Mouse (Mus musculus) spleen, adult 2 months (tissue): ENCODE results near the gene Cnot10. TPM values are rescaled to one million over a fixed set of nuclear protein-coding genes. Genes with fewer than 3 reads are reported as not detected.

Experiments
- DNase-seq, 2 experiments: peaks; one replicate each; pipeline versions ENCODE4 v3.0.0 to v3.0.0-alpha.2; 2012 to 2021; ENCODE audit warnings: low spot score in 2 of 2, low read depth in 1 of 2
- H3K27ac ChIP-seq: fragments of 200-500 bp; 2 replicates; pipeline ENCODE4 v1.5.1; 2012; ENCODE audit warnings: low read length, inconsistent platforms; ENCODE audit not compliant: insufficient read depth
- H3K27me3 ChIP-seq: fragments of 200-500 bp; 2 replicates; pipeline ENCODE4 v1.6.1; 2012; ENCODE audit warnings: mild to moderate bottlenecking, moderate library complexity, low read length, inconsistent platforms; ENCODE audit not compliant: control insufficient read depth, insufficient read depth
- H3K36me3 ChIP-seq: fragments of 200-500 bp; 2 replicates; pipeline ENCODE4 v1.6.1; 2012; ENCODE audit warnings: mild to moderate bottlenecking, low read length, inconsistent platforms; ENCODE audit not compliant: control insufficient read depth, insufficient read depth
- H3K4me1 ChIP-seq: fragments of 200-500 bp; 2 replicates; pipeline ENCODE4 v1.6.1; 2011; ENCODE audit warnings: inconsistent platforms; ENCODE audit not compliant: control insufficient read depth, insufficient read depth, insufficient read length
- H3K4me3 ChIP-seq: fragments of 200-500 bp; 2 replicates; pipeline ENCODE4 v1.5.1; 2011; ENCODE audit warnings: mild to moderate bottlenecking, inconsistent platforms; ENCODE audit not compliant: insufficient read depth, insufficient read length; ENCODE audit errors: extremely low read depth
- CTCF ChIP-seq: fragments of 200-500 bp; IDR thresholded peaks from 2 replicates; pipeline ENCODE4 v1.5.1; 2011; ENCODE audit warnings: mild to moderate bottlenecking, inconsistent platforms; ENCODE audit not compliant: insufficient read depth, insufficient read length, insufficient replicate concordance; ENCODE audit errors: extremely low read depth
- POLR2A ChIP-seq: fragments of 200-500 bp; IDR thresholded peaks from 2 replicates; pipeline ENCODE4 v1.6.1; 2011; ENCODE audit warnings: low read depth, low read length, inconsistent platforms
- WGBS: fragments of 180-500 bp; shearing (Covaris S2); methylation state at CpG from one replicate; pipeline ENCODE4 v1.1.7; 2018; 5-methylcytosine and 5-hydroxymethylcytosine counted together
- polyA plus RNA-seq: library from polyadenylated mRNA; depleted of rRNA; stranded (reverse); fragments of >200 nt; gene quantifications from 2 replicates; pipeline ENCODE4 v1.2.3, GENCODE M21; 2012

The Cnot10 gene
- polyA plus RNA-seq, 1 experiment = 18.7 TPM

- H3K4me1 ChIP-seq = peaks cover 5% of the 10 kb centered on the region; the same call in 1 of the 2 replicates
- WGBS = 9% methylated on average over 10 of the region's 10 CpGs
- no peaks in the 10 kb centered on the region for H3K36me3 ChIP-seq
- no peak for DNase-seq
- no peak for TF ChIP-seq CTCF
- no peak for TF ChIP-seq POLR2A
- H3K27me3 ChIP-seq = peaks cover 26% of the 10 kb centered on the region
- H3K27ac ChIP-seq = no peak overlapping the region
- no peak overlapping the region for H3K4me3 ChIP-seq
These were observed 75.3 kb downstream of the Cnot10 start for GRCm38 (mm10) chr9:114564667-114565066.

GRCm38 (mm10) chr9:114563761-114564606 is 76.0 kb downstream of the Cnot10 start, which contains the start of gene Trim71:
TSS of gene Trim71 (minus strand) at chr9:114564369.
- 2% methylated on average over 91 of the region's 91 CpGs for WGBS
- TF ChIP-seq CTCF = no peak
- TF ChIP-seq POLR2A = no peak
- no peak for DNase-seq
- peak within 1 kb of the TSS; percentile 17; the same call in 1 of the 2 replicates for H3K4me3 ChIP-seq
- no peak within 1 kb of the TSS for H3K27ac ChIP-seq
- peaks cover 5% of the 10 kb centered on the region; the same call in 1 of the 2 replicates for H3K4me1 ChIP-seq
- H3K36me3 ChIP-seq = no peaks in the 10 kb centered on the region
- peaks cover 26% of the 10 kb centered on the region for H3K27me3 ChIP-seq

DNA sequence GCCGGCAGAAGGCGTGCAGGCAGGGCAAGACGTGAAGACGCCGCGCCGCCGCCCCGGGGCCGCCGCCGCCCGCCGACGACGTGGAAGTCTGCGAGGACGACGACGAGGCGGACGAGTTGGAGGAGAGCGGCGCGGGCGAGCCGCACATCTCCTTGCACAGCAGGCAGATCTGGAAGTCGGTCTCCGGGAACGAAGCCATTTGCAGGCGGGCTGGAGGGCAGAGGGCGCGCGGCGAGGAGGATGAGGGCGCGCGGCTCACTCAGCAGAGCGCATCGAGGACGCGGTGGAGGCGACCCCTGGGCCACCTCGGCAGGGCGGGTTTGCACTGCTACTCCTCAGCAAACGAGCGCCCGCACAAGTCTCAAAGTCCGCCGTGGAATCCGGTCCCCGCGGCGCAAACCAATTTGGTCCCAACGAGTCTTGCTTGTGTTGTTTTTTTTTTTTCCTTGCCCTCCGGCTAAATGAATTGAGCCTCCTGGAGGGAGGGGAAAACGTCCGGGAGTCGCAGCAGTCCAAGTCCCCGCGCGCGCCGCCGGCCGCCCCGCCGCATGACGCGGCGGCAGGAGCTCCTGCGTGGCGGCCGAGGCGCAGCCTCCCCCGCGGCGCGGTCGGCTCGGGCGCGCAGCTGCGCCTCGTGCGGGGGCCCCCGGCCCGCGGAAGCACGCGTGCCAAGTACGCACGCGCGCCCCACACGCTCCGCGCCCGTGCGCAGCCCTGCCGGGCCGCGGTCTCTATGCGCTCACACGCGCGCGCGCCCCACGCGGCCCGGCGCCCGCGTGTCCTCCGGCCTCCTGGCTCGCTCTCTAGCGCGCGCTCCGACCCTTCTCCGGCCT is 76.8 kb downstream of the Cnot10 start:
- Histone ChIP-seq H3K36me3 (no peaks in the 10 kb centered on the region), H3K27me3 (peaks cover 26% of the 10 kb centered on the region), H3K4me3 (peak overlapping the region; percentile 2; the same call in 1 of the 2 replicates), H3K27ac (no peak overlapping the region), H3K4me1 (peaks cover 5% of the 10 kb centered on the region; the same call in 1 of the 2 replicates)
- 2% methylated on average over 110 of the region's 122 CpGs for WGBS
- no peak for DNase-seq
- TF ChIP-seq POLR2A (no peak), CTCF (no peak)

DNA sequence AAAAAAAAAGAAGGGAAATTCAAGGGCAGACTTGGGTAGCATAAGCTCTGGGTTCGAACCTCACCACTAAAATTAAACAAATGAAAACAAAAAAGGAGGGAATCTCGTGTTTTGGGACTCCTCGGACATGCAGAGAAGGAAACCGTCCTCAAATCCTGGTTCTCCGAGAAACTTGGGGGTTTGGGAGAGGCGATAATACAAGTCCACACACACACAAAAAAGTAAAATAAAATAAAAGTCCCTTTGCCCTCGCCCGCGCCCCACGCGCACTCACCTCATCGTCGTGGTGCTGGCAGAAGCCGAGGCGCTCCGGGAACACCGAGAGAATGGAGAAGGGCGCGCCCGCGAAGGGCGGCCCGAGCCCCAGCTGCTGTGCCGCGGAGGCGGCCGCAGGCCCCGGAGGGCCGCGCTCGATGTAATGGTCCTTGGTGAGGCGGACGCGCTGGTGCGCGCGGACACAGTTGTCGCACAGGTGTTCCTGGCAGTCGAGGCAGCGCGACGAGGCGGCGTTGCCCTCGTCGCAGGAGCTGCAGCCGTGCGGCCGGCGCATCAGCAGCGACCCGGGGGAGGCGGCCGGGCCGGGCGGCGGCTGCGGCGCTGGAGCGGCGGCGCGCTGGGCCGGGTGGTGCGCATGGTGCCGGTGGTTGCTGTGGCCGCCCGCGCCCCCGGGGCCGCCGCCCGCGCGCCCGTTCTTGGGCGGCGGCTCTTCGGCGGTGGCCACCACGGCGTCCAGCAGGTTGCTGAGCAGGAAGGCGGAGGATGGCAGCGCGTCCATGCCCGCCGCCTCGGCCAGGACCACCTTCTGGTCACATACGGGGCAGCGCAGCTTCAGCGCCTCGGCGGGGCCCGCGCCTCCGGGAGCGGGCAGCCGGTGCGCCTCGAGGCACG is 77.7 kb downstream of the Cnot10 start:
- Histone ChIP-seq H3K27me3 (peaks cover 26% of the 10 kb centered on the region), H3K27ac (no peak overlapping the region), H3K4me3 (no peak overlapping the region), H3K4me1 (peaks cover 5% of the 10 kb centered on the region; the same call in 1 of the 2 replicates), H3K36me3 (no peaks in the 10 kb centered on the region)
- 2% methylated on average over 92 of the region's 101 CpGs for WGBS
- TF ChIP-seq CTCF = no peak
- no peak for TF ChIP-seq POLR2A
- DNase-seq = no peak

DNA sequence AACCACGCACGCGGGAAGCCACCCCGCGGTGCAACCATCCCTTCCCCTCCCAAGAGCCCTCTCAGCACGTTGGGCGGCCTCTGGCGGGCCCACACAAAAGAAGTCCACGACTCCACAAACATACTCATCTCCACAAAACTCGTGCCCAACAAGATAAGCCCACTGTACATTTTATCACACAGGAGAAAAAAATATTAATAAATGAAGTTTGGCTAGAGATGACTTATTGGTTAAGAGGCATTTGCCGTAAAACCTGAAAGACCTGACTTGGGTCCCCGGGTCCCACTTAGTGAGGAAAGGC is 78.4 kb downstream of the Cnot10 start:
- H3K4me3 ChIP-seq = no peak overlapping the region
- H3K4me1 ChIP-seq = peaks cover 5% of the 10 kb centered on the region; the same call in 1 of the 2 replicates
- no peaks in the 10 kb centered on the region for H3K36me3 ChIP-seq
- no peak for DNase-seq
- peaks cover 27% of the 10 kb centered on the region for H3K27me3 ChIP-seq
- whole genome bisulfite sequencing = 9% methylated on average over 12 of the region's 12 CpGs
- H3K27ac ChIP-seq = no peak overlapping the region
- TF ChIP-seq CTCF (no peak), POLR2A (no peak)
